Mouse (Mus musculus): ENCODE data around the gene Rasgef1b. TPM values are rescaled to one million over a fixed set of nuclear protein-coding genes. Genes with fewer than 3 reads are reported as not detected.

Rasgef1b gene
- polyA plus RNA-seq, 1 experiment from 2014 or later: 7.8 TPM

DNA sequence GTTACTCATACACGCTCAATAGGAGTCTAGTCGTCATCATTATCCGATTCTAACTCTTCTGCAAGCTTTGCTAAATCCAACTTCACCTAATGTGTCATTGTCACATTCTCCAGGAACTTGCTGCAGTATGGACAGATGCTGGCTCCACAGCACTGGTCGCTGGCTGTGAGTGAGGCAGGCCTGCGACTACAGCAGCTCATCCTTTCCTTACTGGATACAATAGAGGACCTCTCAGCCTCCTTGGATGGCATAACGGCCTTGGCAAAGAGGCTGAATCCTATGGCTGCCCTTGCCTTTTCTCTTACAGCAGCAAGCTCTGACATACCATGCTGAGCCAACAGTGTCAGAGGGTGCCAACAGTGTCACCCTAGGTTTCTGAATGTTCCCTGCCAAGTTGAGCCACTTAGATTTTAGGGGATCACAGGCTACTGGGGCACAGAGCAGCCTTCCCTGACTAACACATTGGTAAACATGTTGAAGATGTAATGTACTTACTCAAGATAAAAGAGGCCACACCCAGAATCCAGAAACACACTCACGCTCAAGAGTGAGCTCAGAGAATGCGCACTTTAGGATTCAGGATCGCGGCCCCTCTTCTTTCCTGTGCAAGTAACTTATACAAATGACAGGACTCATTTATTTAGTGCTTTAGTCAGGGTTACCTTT lies 340.1 kb downstream of the Rasgef1b start:
- Histone ChIP-seq H3K27me3 (ENCODE audit: insufficient read depth, low read length) (0 out of 2 replicates have a peak, but pooled peaks cover 5% of the 10 kb centered on the region), H3K27ac (ENCODE audit: low read length) (no peak overlapping the region), H3K4me3 (ENCODE audit: low read length) (no peak overlapping the region), H3K4me2 (replicated peaks; ENCODE audit: low read depth, low read length) (no peak overlapping the region), H3K4me1 (ENCODE audit: insufficient read depth, low read length) (peaks cover 45% of the 10 kb centered on the region), H3K36me3 (ENCODE audit: insufficient read depth, low read length) (no peaks in the 10 kb centered on the region), H3K9ac (replicated peaks; ENCODE audit: low read length) (no peak overlapping the region), H3K9me3 (ENCODE audit: low read length) (no peaks in the 10 kb centered on the region)
- 92% methylated on average over 10 of the region's 10 CpGs for WGBS
- ATAC-seq (ENCODE audit: low FRiP score, low TSS enrichment): no peak

DNA sequence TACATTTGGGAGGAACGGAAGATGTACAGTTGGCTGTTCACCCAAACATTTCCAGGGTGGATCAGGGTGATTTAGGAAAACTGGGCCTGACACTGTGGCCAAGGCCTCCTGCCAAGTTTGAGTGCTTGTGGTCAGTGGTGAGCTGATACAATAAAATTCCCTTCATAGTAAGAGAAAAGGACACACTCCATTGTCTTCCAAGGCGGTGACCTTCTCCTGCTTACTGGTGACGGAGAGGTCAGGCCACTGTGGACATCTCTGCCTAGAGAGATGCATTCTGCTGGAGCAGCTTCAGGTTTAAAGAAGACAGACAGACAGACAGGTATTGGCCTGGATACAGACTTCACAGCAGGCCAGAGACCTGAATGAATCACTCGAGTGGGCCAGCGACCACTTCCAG lies 340.7 kb downstream of the Rasgef1b start:
- no peak for ATAC-seq (ENCODE audit: low FRiP score, low TSS enrichment)
- 77% methylated on average over 5 of the region's 5 CpGs for WGBS
- no peak overlapping the region for H3K27ac ChIP-seq (ENCODE audit: low read length)
- no peak overlapping the region for H3K4me2 ChIP-seq (replicated peaks; ENCODE audit: low read depth, low read length)
- peaks cover 47% of the 10 kb centered on the region for H3K4me1 ChIP-seq (ENCODE audit: insufficient read depth, low read length)
- no peaks in the 10 kb centered on the region for H3K36me3 ChIP-seq (ENCODE audit: insufficient read depth, low read length)
- H3K9me3 ChIP-seq (ENCODE audit: low read length): no peaks in the 10 kb centered on the region
- H3K27me3 ChIP-seq (ENCODE audit: insufficient read depth, low read length): 0 out of 2 replicates have a peak, but pooled peaks cover 9% of the 10 kb centered on the region
- H3K9ac ChIP-seq (replicated peaks; ENCODE audit: low read length): no peak overlapping the region
- no peak overlapping the region for H3K4me3 ChIP-seq (ENCODE audit: low read length)

DNA sequence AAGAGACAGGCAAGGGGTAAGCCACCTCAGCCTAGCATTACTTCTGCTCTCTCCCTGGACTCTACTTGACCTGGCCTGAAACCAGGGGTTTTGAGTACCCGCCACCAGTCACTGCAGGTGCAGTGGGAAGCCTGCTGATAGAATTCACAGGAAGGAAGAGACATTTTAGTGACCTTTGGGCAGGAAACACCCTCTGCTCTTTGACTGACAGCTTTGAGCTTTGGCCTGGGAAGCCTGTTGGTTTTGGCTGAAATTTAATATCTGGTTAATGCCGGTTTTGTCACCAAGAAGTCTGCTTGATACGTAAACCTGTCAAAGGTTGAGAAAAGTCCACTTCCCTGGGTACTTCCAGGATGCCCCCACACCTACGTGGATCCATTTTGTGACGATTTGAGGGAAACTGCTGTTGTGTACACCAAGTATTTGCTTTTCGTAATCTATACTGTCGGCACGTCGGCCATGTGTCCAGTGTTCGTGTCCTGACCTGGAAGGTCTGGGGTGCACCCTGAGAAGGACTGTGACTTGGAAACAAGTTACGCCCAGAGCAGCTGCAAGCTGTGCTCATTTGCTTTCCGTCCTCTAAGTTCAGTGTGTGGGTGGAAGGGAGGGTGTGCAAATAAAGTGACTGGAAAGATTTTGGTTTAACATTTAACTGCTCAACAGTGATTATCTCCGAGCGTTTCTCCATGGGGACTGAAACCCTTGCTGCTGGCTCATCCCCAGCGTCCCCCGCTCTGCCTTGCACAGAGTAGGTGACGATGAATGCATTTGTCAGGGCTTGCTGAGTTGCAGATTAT lies 341.5 kb downstream of the Rasgef1b start:
- H3K9me3 ChIP-seq (ENCODE audit: low read length): no peaks in the 10 kb centered on the region
- peak; percentile 60; the same call in 1 of the 2 replicates for ATAC-seq (ENCODE audit: low FRiP score, low TSS enrichment)
- WGBS: 32% methylated on average over 17 of the region's 17 CpGs
- H3K4me1 ChIP-seq (ENCODE audit: insufficient read depth, low read length): peaks cover 47% of the 10 kb centered on the region
- 0 out of 2 replicates have a peak, but pooled peaks cover 9% of the 10 kb centered on the region for H3K27me3 ChIP-seq (ENCODE audit: insufficient read depth, low read length)
- H3K4me2 ChIP-seq (replicated peaks; ENCODE audit: low read depth, low read length): 0 out of 2 replicates have a peak overlapping the region, but pooled peaks have one; percentile 7
- H3K4me3 ChIP-seq (ENCODE audit: low read length): no peak overlapping the region
- H3K27ac ChIP-seq (ENCODE audit: low read length): 0 out of 2 replicates have a peak overlapping the region, but pooled peaks have one; percentile 3
- H3K9ac ChIP-seq (replicated peaks; ENCODE audit: low read length): no peak overlapping the region
- H3K36me3 ChIP-seq (ENCODE audit: insufficient read depth, low read length): no peaks in the 10 kb centered on the region

DNA sequence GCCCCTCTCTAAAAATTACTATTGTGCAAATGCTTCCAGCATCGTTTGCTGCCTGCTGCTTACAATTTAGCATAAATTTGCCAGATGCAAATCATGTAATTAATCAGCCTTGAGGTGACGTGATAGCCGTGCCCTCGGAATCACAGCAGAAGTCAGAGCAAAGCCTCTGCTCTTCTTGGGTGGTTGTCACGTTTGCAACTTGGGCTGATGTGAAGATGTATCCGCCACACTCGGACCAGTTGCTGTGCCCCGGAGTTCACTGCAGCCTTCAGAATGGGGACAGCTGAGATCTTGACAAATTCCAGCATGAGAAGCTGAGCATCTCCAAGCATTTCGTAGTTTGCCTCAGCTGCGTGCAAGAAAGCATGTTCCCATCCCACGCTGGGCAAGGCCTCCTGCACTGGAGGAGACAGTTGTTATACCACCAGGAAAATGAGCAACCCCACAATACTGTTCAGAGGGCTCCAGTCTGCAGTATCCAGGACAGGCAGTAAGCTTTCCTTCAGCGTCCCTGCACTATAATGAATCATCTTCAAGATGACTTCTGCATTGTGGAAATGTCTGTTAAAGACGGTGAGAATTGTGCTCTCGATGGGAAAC lies 342.5 kb downstream of the Rasgef1b start:
- Histone ChIP-seq H3K4me3 (ENCODE audit: low read length) (no peak overlapping the region), H3K9ac (replicated peaks; ENCODE audit: low read length) (no peak overlapping the region), H3K27ac (ENCODE audit: low read length) (no peak overlapping the region), H3K27me3 (ENCODE audit: insufficient read depth, low read length) (0 out of 2 replicates have a peak, but pooled peaks cover 9% of the 10 kb centered on the region), H3K9me3 (ENCODE audit: low read length) (no peaks in the 10 kb centered on the region), H3K4me1 (ENCODE audit: insufficient read depth, low read length) (peaks cover 43% of the 10 kb centered on the region), H3K4me2 (replicated peaks; ENCODE audit: low read depth, low read length) (no peak overlapping the region), H3K36me3 (ENCODE audit: insufficient read depth, low read length) (no peaks in the 10 kb centered on the region)
- ATAC-seq (ENCODE audit: low FRiP score, low TSS enrichment): no peak
- WGBS: 44% methylated on average over 14 of the region's 14 CpGs

DNA sequence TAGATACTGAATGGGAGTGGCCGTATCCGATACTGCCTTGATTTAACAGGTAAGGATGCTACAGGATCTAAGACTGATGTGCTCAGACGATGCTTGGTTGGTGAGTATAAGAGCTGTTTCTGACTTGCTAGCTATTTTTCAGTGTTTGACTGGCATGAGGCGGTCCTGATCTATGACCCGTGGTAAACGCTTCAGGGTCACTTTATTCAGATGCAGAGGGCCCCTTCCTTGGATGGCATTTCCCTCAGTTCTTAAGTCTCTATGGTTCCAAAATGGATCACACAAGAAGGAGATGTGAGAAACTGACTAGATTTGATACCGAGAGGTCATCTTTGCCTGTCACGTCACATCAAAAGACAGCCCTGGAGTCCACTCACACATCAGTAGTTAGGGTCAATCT lies 343.1 kb downstream of the Rasgef1b start:
- Histone ChIP-seq H3K9me3 (ENCODE audit: low read length) (no peaks in the 10 kb centered on the region), H3K27ac (ENCODE audit: low read length) (no peak overlapping the region), H3K36me3 (ENCODE audit: insufficient read depth, low read length) (no peaks in the 10 kb centered on the region), H3K9ac (replicated peaks; ENCODE audit: low read length) (no peak overlapping the region), H3K4me1 (ENCODE audit: insufficient read depth, low read length) (peaks cover 38% of the 10 kb centered on the region), H3K4me3 (ENCODE audit: low read length) (no peak overlapping the region), H3K27me3 (ENCODE audit: insufficient read depth, low read length) (0 out of 2 replicates have a peak, but pooled peaks cover 9% of the 10 kb centered on the region), H3K4me2 (replicated peaks; ENCODE audit: low read depth, low read length) (no peak overlapping the region)
- WGBS: 54% methylated on average over 8 of the region's 8 CpGs
- no peak for ATAC-seq (ENCODE audit: low FRiP score, low TSS enrichment)

- H3K9ac ChIP-seq (replicated peaks; ENCODE audit: low read length): no peak overlapping the region
- no peaks in the 10 kb centered on the region for H3K9me3 ChIP-seq (ENCODE audit: low read length)
- H3K4me2 ChIP-seq (replicated peaks; ENCODE audit: low read depth, low read length): no peak overlapping the region
- WGBS: 33% methylated on average over 1 of the region's 1 CpGs
- H3K4me3 ChIP-seq (ENCODE audit: low read length): no peak overlapping the region
- 0 out of 2 replicates have a peak, but pooled peaks cover 9% of the 10 kb centered on the region for H3K27me3 ChIP-seq (ENCODE audit: insufficient read depth, low read length)
- no peak overlapping the region for H3K27ac ChIP-seq (ENCODE audit: low read length)
- ATAC-seq (ENCODE audit: low FRiP score, low TSS enrichment): peak; percentile 36; the same call in 1 of the 2 replicates
- H3K36me3 ChIP-seq (ENCODE audit: insufficient read depth, low read length): no peaks in the 10 kb centered on the region
- H3K4me1 ChIP-seq (ENCODE audit: insufficient read depth, low read length): peaks cover 41% of the 10 kb centered on the region
These were observed 343.8 kb downstream of the Rasgef1b start for GRCm38 (mm10) chr5:99385090-99385489.

DNA sequence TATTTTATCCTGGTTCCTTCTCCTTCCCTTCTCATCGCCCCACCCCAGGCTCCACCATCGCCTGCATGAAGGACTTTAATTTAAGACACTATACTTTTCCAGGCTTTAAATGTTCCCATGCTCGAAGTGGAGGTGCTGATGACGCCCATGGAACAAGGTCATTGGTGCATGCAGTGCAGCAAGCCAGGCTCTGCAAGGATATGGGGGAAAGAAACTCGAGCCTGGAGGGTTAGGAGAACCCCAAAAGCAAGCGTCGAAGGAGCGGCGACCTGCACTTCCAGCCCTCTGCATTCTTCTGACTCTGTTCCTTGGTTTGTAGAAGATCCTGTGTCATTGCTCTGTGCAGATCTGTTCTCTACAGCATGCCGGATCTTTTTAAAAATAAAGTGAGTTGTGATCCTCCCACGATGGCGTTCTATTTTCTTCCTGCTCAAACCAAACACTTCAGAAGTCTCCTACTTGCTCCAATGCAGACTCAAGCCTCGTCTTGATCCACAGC lies 345.0 kb downstream of the Rasgef1b start:
- WGBS: 53% methylated on average over 13 of the region's 13 CpGs
- Histone ChIP-seq H3K9me3 (ENCODE audit: low read length) (no peaks in the 10 kb centered on the region), H3K4me2 (replicated peaks; ENCODE audit: low read depth, low read length) (no peak overlapping the region), H3K9ac (replicated peaks; ENCODE audit: low read length) (no peak overlapping the region), H3K27me3 (ENCODE audit: insufficient read depth, low read length) (peaks cover 14% of the 10 kb centered on the region; the same call in 1 of the 2 replicates), H3K4me1 (ENCODE audit: insufficient read depth, low read length) (peaks cover 51% of the 10 kb centered on the region), H3K36me3 (ENCODE audit: insufficient read depth, low read length) (no peaks in the 10 kb centered on the region), H3K4me3 (ENCODE audit: low read length) (no peak overlapping the region), H3K27ac (ENCODE audit: low read length) (no peak overlapping the region)
- no peak for ATAC-seq (ENCODE audit: low FRiP score, low TSS enrichment)

GRCm38 (mm10) chr5:99382786-99383185 lies 346.1 kb downstream of the Rasgef1b start:
- Histone ChIP-seq H3K9me3 (ENCODE audit: low read length) (no peaks in the 10 kb centered on the region), H3K9ac (replicated peaks; ENCODE audit: low read length) (no peak overlapping the region), H3K4me1 (ENCODE audit: insufficient read depth, low read length) (peaks cover 49% of the 10 kb centered on the region), H3K4me3 (ENCODE audit: low read length) (no peak overlapping the region), H3K36me3 (ENCODE audit: insufficient read depth, low read length) (no peaks in the 10 kb centered on the region), H3K27me3 (ENCODE audit: insufficient read depth, low read length) (peaks cover 18% of the 10 kb centered on the region; the same call in 1 of the 2 replicates), H3K4me2 (replicated peaks; ENCODE audit: low read depth, low read length) (no peak overlapping the region), H3K27ac (ENCODE audit: low read length) (no peak overlapping the region)
- no peak for ATAC-seq (ENCODE audit: low FRiP score, low TSS enrichment)
- 69% methylated on average over 5 of the region's 5 CpGs for WGBS

DNA sequence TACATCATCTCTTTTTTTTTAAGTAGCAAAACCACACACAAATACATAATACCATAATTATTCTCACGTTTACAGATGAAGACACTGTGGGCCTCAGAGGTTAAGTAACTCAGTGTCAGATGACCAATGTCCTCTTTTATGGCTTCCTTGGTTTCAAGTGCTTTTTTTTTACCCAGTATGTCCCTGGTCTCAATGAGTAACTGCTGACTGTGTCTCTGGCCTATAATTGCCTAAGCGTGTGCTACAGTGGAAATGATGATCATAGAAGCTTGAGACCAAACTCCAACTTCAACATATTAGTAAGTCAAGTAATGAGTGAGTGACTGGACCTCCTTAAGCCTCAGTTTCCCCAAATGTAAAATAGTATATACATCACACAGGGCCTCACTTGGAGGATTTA lies 347.2 kb downstream of the Rasgef1b start:
- Histone ChIP-seq H3K27me3 (ENCODE audit: insufficient read depth, low read length) (peaks cover 24% of the 10 kb centered on the region), H3K27ac (ENCODE audit: low read length) (no peak overlapping the region), H3K4me2 (replicated peaks; ENCODE audit: low read depth, low read length) (no peak overlapping the region), H3K36me3 (ENCODE audit: insufficient read depth, low read length) (no peaks in the 10 kb centered on the region), H3K9me3 (ENCODE audit: low read length) (no peaks in the 10 kb centered on the region), H3K4me1 (ENCODE audit: insufficient read depth, low read length) (peaks cover 40% of the 10 kb centered on the region), H3K9ac (replicated peaks; ENCODE audit: low read length) (no peak overlapping the region), H3K4me3 (ENCODE audit: low read length) (no peak overlapping the region)
- 71% methylated on average over 2 of the region's 2 CpGs for WGBS
- ATAC-seq (ENCODE audit: low FRiP score, low TSS enrichment): no peak
